Mouse (Mus musculus): Measurements from ENCODE around the gene Dst. TPM values are rescaled to one million over a fixed set of nuclear protein-coding genes. Genes with fewer than 3 reads are reported as not detected.

Gene Dst
- total and polyA plus RNA-seq, 3 experiments = 0.08 to 0.60 TPM; not detected in 1

DNA sequence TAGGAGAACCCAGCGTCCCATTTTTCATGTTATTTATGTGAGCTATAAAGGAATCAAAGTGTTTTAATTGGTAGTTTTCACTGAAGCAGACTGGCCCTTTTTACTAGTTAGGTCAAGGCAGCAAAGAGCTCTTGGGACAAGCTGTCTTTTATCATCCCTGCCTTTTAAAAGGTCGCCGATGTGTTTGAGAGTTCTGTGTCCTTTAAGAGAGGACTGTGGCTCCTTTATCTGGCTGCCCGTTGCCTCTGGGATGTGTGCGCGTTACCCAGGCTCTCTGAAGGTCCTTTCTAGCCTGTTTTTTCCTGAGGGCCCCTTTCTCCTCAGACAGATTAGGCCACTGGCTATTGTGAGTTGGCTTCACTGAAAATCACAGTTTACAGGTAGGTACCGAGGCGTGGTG, 198.6 kb downstream of the Dst start:
- Histone ChIP-seq H3K27me3 (ENCODE audit: control insufficient read depth in 1 of 2, insufficient read depth in 2 of 2, low read length in 2 of 2) (no peaks in the 10 kb centered on the region), H3K4me1 (ENCODE audit: control insufficient read depth in 1 of 2, insufficient read depth in 2 of 2, low read length in 2 of 2) (no peaks in the 10 kb centered on the region), H3K9ac (ENCODE audit: control insufficient read depth, low read depth, low read length, poor library complexity, severe bottlenecking) (no peak overlapping the region), H3K27ac (ENCODE audit: control insufficient read depth, low read depth, low read length) (no peak overlapping the region), H3K4me3 (ENCODE audit: control insufficient read depth in 1 of 2, insufficient read depth in 1 of 2, low read depth in 2 of 2, low read length in 2 of 2) (no peak overlapping the region), H3K36me3 (ENCODE audit: control insufficient read depth in 1 of 2, insufficient read depth in 2 of 2, low read length in 2 of 2) (no peaks in the 10 kb centered on the region), H3K9me3 (replicated peaks; ENCODE audit: insufficient read depth, low read length) (no peaks in the 10 kb centered on the region), H3K79me2 (ENCODE audit: control insufficient read depth, insufficient read depth, low read length, poor library complexity) (no peaks in the 10 kb centered on the region)
- no peak for TF ChIP-seq HCFC1 (IDR thresholded peaks at IDR 0.05; ENCODE audit: low read depth, low read length)
- no peak for TF ChIP-seq POLR2AphosphoS2 (IDR thresholded peaks at IDR 0.05; ENCODE audit: low read length)
- no peak for TF ChIP-seq ELF1 (IDR thresholded peaks at IDR 0.05; ENCODE audit: low read depth, low read length)
- no peak for TF ChIP-seq CTCF (IDR thresholded peaks at IDR 0.05 in 2 of 3, conservative IDR thresholded peaks at IDR 0.05 in 1 of 3; ENCODE audit: control insufficient read depth in 1 of 3, insufficient read depth in 1 of 3, low read depth in 2 of 3, low read length in 3 of 3, poor library complexity in 1 of 3, severe bottlenecking in 1 of 3)
- TF ChIP-seq GABPA (IDR thresholded peaks at IDR 0.05; ENCODE audit: low read depth, low read length) = no peak
- TF ChIP-seq MAZ (IDR thresholded peaks at IDR 0.05; ENCODE audit: low read depth, low read length) = no peak
- TF ChIP-seq MYB (IDR thresholded peaks at IDR 0.05; ENCODE audit: low read depth, low read length) = no peak
- no peak for TF ChIP-seq RAD21 (IDR thresholded peaks at IDR 0.05; ENCODE audit: low read depth, low read length)
- no peak for TF ChIP-seq MEF2A (IDR thresholded peaks at IDR 0.05; ENCODE audit: extremely low read depth, insufficient replicate concordance, low read depth, low read length, poor library complexity, severe bottlenecking)
- TF ChIP-seq E2F4 (IDR thresholded peaks at IDR 0.05; ENCODE audit: borderline replicate concordance, low read depth, low read length) = no peak
- TF ChIP-seq BHLHE40 (IDR thresholded peaks at IDR 0.05; ENCODE audit: borderline replicate concordance, low read depth, low read length) = no peak
- TF ChIP-seq MXI1 (IDR thresholded peaks at IDR 0.05; ENCODE audit: low read depth, low read length) = no peak
- no peak for TF ChIP-seq RCOR1 (IDR thresholded peaks at IDR 0.05; ENCODE audit: low read depth, low read length)
- TF ChIP-seq TAL1 (IDR thresholded peaks at IDR 0.05; ENCODE audit: low read length) = no peak
- TF ChIP-seq UBTF (IDR thresholded peaks at IDR 0.05; ENCODE audit: borderline replicate concordance, insufficient read depth, low read depth, low read length) = no peak
- no peak for TF ChIP-seq TBP (IDR thresholded peaks at IDR 0.05; ENCODE audit: low read depth, low read length)
- TF ChIP-seq JUND (IDR thresholded peaks at IDR 0.05; ENCODE audit: low read depth, low read length) = no peak
- TF ChIP-seq POLR2AphosphoS5 (IDR thresholded peaks at IDR 0.05; ENCODE audit: borderline replicate concordance, low read depth, low read length) = no peak
- TF ChIP-seq SMC3 (IDR thresholded peaks at IDR 0.05; ENCODE audit: low read depth, low read length) = no peak
- no peak for DNase-seq (ENCODE audit: low read depth, low spot score)

GRCm38 (mm10) chr1:34107076-34107475, 199.1 kb downstream of the Dst start:
- Histone ChIP-seq H3K27ac (ENCODE audit: control insufficient read depth, low read depth, low read length) (no peak overlapping the region), H3K9ac (ENCODE audit: control insufficient read depth, low read depth, low read length, poor library complexity, severe bottlenecking) (no peak overlapping the region), H3K36me3 (ENCODE audit: control insufficient read depth in 1 of 2, insufficient read depth in 2 of 2, low read length in 2 of 2) (no peaks in the 10 kb centered on the region), H3K9me3 (replicated peaks; ENCODE audit: insufficient read depth, low read length) (no peaks in the 10 kb centered on the region), H3K27me3 (ENCODE audit: control insufficient read depth in 1 of 2, insufficient read depth in 2 of 2, low read length in 2 of 2) (no peaks in the 10 kb centered on the region), H3K4me1 (ENCODE audit: control insufficient read depth in 1 of 2, insufficient read depth in 2 of 2, low read length in 2 of 2) (no peaks in the 10 kb centered on the region), H3K4me3 (ENCODE audit: control insufficient read depth in 1 of 2, insufficient read depth in 1 of 2, low read depth in 2 of 2, low read length in 2 of 2) (no peak overlapping the region), H3K79me2 (ENCODE audit: control insufficient read depth, insufficient read depth, low read length, poor library complexity) (no peaks in the 10 kb centered on the region)
- no peak for DNase-seq (ENCODE audit: low read depth, low spot score)
- TF ChIP-seq USF2 (IDR thresholded peaks at IDR 0.05; ENCODE audit: borderline replicate concordance in 1 of 2, insufficient read depth in 1 of 2, low read depth in 1 of 2, low read length in 2 of 2) = no peak
- no peak for TF ChIP-seq POLR2AphosphoS5 (IDR thresholded peaks at IDR 0.05; ENCODE audit: borderline replicate concordance, low read depth, low read length)
- no peak for TF ChIP-seq CHD1 (IDR thresholded peaks at IDR 0.05; ENCODE audit: low read depth, low read length)
- TF ChIP-seq RAD21 (IDR thresholded peaks at IDR 0.05; ENCODE audit: low read depth, low read length) = no peak
- no peak for TF ChIP-seq MAZ (IDR thresholded peaks at IDR 0.05; ENCODE audit: low read depth, low read length)
- TF ChIP-seq TBP (IDR thresholded peaks at IDR 0.05; ENCODE audit: low read depth, low read length) = no peak
- TF ChIP-seq NRF1 (IDR thresholded peaks at IDR 0.05; ENCODE audit: insufficient read depth, low read depth, low read length, poor library complexity, severe bottlenecking) = no peak
- TF ChIP-seq USF1 (IDR thresholded peaks at IDR 0.05; ENCODE audit: low read depth, low read length) = no peak
- no peak for TF ChIP-seq RCOR1 (IDR thresholded peaks at IDR 0.05; ENCODE audit: low read depth, low read length)
- no peak for TF ChIP-seq ZMIZ1 (IDR thresholded peaks at IDR 0.05; ENCODE audit: low read depth, low read length)
- no peak for TF ChIP-seq ELF1 (IDR thresholded peaks at IDR 0.05; ENCODE audit: low read depth, low read length)
- no peak for TF ChIP-seq BHLHE40 (IDR thresholded peaks at IDR 0.05; ENCODE audit: borderline replicate concordance, low read depth, low read length)
- no peak for TF ChIP-seq JUND (IDR thresholded peaks at IDR 0.05; ENCODE audit: low read depth, low read length)

All from MEL (cell line).